Mouse (Mus musculus) neural tube, embryonic 12.5 days (tissue): ENCODE measurements around the gene Kcnab1. TPM values are rescaled to one million over a fixed set of nuclear protein-coding genes. Genes with fewer than 3 reads are reported as not detected.

Experiments
- ATAC-seq: fragments of 200-750 bp; cut with Nextera tagmentation; 2 replicates; pipeline ENCODE4 v1.8.0; 2017; ENCODE audit warnings: low read depth, mild to moderate bottlenecking, moderate TSS enrichment, moderate library complexity; ENCODE audit not compliant: low FRiP score
- H3K27ac ChIP-seq: fragments of 300-500 bp; sonication (generic); 2 replicates; pipeline ENCODE4 v1.5.1; 2016
- H3K27me3 ChIP-seq: fragments of 300-500 bp; sonication (generic); replicated peaks from 2 replicates; pipeline ENCODE4 v1.6.1; 2016; ENCODE audit warnings: mild to moderate bottlenecking
- H3K36me3 ChIP-seq: fragments of 300-500 bp; sonication (generic); 2 replicates; pipeline ENCODE4 v1.6.1; 2016; ENCODE audit warnings: mild to moderate bottlenecking
- H3K4me1 ChIP-seq: fragments of 300-500 bp; sonication (generic); 2 replicates; pipeline ENCODE4 v1.6.1; 2016
- H3K4me2 ChIP-seq: fragments of 300-500 bp; sonication (generic); replicated peaks from 2 replicates; pipeline ENCODE4 v1.6.1; 2016; ENCODE audit warnings: mild to moderate bottlenecking
- H3K4me3 ChIP-seq: fragments of 300-500 bp; sonication (generic); 2 replicates; pipeline ENCODE4 v1.5.1; 2016
- H3K9ac ChIP-seq: fragments of 300-500 bp; sonication (generic); 2 replicates; pipeline ENCODE4 v1.6.1; 2016; ENCODE audit warnings: mild to moderate bottlenecking
- H3K9me3 ChIP-seq: fragments of 300-500 bp; sonication (generic); 2 replicates; pipeline ENCODE4 v1.6.1; 2016; ENCODE audit warnings: mild to moderate bottlenecking
- WGBS: fragments of 180-500 bp; shearing (Covaris S2); methylation state at CpG from one replicate; pipeline ENCODE4 v1.1.7; 2016; 5-methylcytosine and 5-hydroxymethylcytosine counted together
- polyA plus RNA-seq: library from polyadenylated mRNA; unstranded; fragments of >200 nt; fragmentation: Nextera tagmentation; extraction: Ambion mirVana; gene quantifications from 2 replicates; pipeline ENCODE4 v1.2.1, GENCODE M21; 2016

The Kcnab1 gene
- polyA plus RNA-seq, 1 experiment from 2014 or later = 14.7 TPM

GRCm38 (mm10) chr3:65325254-65325653 is 216.1 kb downstream of the Kcnab1 start:
- Histone ChIP-seq H3K27ac (no peak overlapping the region), H3K4me2 (no peak overlapping the region), H3K9ac (no peak overlapping the region), H3K36me3 (no peaks in the 10 kb centered on the region), H3K4me1 (no peaks in the 10 kb centered on the region), H3K4me3 (no peak overlapping the region), H3K27me3 (no peaks in the 10 kb centered on the region), H3K9me3 (no peaks in the 10 kb centered on the region)
- WGBS = 74% methylated on average over 3 of the region's 3 CpGs
- no peak for ATAC-seq

- no peaks in the 10 kb centered on the region for H3K27me3 ChIP-seq
- no peaks in the 10 kb centered on the region for H3K4me1 ChIP-seq
- ATAC-seq = no peak
- no peak overlapping the region for H3K4me3 ChIP-seq
- H3K27ac ChIP-seq = no peak overlapping the region
- no peak overlapping the region for H3K9ac ChIP-seq
- WGBS = 75% methylated on average over 4 of the region's 4 CpGs
- H3K9me3 ChIP-seq = no peaks in the 10 kb centered on the region
- no peaks in the 10 kb centered on the region for H3K36me3 ChIP-seq
- H3K4me2 ChIP-seq = no peak overlapping the region
Measured at GRCm38 (mm10) chr3:65328814-65329213, 219.6 kb downstream of the Kcnab1 start.

- Histone ChIP-seq H3K9ac (no peak overlapping the region), H3K4me2 (no peak overlapping the region), H3K4me1 (no peaks in the 10 kb centered on the region), H3K36me3 (no peaks in the 10 kb centered on the region), H3K4me3 (no peak overlapping the region), H3K9me3 (no peaks in the 10 kb centered on the region), H3K27me3 (no peaks in the 10 kb centered on the region), H3K27ac (no peak overlapping the region)
- no peak for ATAC-seq
- WGBS = 79% methylated on average over 10 of the region's 10 CpGs
Measured at GRCm38 (mm10) chr3:65337835-65338464, 228.8 kb downstream of the Kcnab1 start.

- Histone ChIP-seq H3K27me3 (no peaks in the 10 kb centered on the region), H3K27ac (no peak overlapping the region), H3K36me3 (no peaks in the 10 kb centered on the region), H3K9me3 (no peaks in the 10 kb centered on the region), H3K4me1 (no peaks in the 10 kb centered on the region), H3K4me3 (no peak overlapping the region), H3K4me2 (no peak overlapping the region), H3K9ac (no peak overlapping the region)
- no peak for ATAC-seq
- 84% methylated on average over 5 of the region's 5 CpGs for WGBS
Measured at GRCm38 (mm10) chr3:65340173-65340951, 231.2 kb downstream of the Kcnab1 start.

DNA sequence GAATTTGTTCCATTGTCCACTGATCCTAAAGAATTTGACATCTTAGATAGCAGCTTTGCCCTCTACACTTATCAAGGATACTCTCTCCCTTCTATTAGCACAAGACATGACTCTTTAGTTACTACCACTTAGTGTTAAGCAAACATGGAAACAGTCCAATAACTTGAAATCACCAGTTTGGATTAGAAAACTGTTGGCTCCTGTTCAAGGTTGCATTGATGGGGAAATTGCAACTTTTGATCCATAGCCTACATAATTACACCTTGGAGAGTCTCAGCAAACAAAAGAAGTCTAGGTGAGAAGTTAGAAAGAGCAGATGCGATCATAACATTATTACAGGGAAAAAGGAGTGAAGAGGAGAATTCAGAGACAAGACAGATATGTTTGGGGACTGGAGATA is 237.0 kb downstream of the Kcnab1 start:
- Histone ChIP-seq H3K27ac (no peak overlapping the region), H3K9ac (no peak overlapping the region), H3K4me2 (no peak overlapping the region), H3K27me3 (no peaks in the 10 kb centered on the region), H3K4me1 (no peaks in the 10 kb centered on the region), H3K4me3 (no peak overlapping the region), H3K9me3 (no peaks in the 10 kb centered on the region), H3K36me3 (no peaks in the 10 kb centered on the region)
- 92% methylated on average over 1 of the region's 1 CpGs for WGBS
- no peak for ATAC-seq

GRCm38 (mm10) chr3:65352278-65353127 is 243.3 kb downstream of the Kcnab1 start:
- WGBS = 58% methylated on average over 4 of the region's 4 CpGs
- Histone ChIP-seq H3K4me3 (no peak overlapping the region), H3K36me3 (no peaks in the 10 kb centered on the region), H3K9ac (no peak overlapping the region), H3K4me1 (no peaks in the 10 kb centered on the region), H3K4me2 (no peak overlapping the region), H3K27ac (no peak overlapping the region), H3K27me3 (no peaks in the 10 kb centered on the region), H3K9me3 (no peaks in the 10 kb centered on the region)
- ATAC-seq = peak; percentile 70

- H3K4me2 ChIP-seq = no peak overlapping the region
- ATAC-seq = no peak
- no peaks in the 10 kb centered on the region for H3K9me3 ChIP-seq
- no peaks in the 10 kb centered on the region for H3K27me3 ChIP-seq
- whole genome bisulfite sequencing = 70% methylated on average over 10 of the region's 10 CpGs
- H3K36me3 ChIP-seq = no peaks in the 10 kb centered on the region
- H3K4me1 ChIP-seq = no peaks in the 10 kb centered on the region
- no peak overlapping the region for H3K9ac ChIP-seq
- H3K27ac ChIP-seq = no peak overlapping the region
- H3K4me3 ChIP-seq = no peak overlapping the region
Measured at GRCm38 (mm10) chr3:65353263-65354037, 244.3 kb downstream of the Kcnab1 start.

GRCm38 (mm10) chr3:65355479-65355878 is 246.3 kb downstream of the Kcnab1 start:
- no peak overlapping the region for H3K4me2 ChIP-seq
- H3K4me3 ChIP-seq = no peak overlapping the region
- ATAC-seq = no peak
- H3K36me3 ChIP-seq = no peaks in the 10 kb centered on the region
- no peaks in the 10 kb centered on the region for H3K4me1 ChIP-seq
- no peak overlapping the region for H3K9ac ChIP-seq
- H3K27me3 ChIP-seq = no peaks in the 10 kb centered on the region
- H3K27ac ChIP-seq = no peak overlapping the region
- H3K9me3 ChIP-seq = no peaks in the 10 kb centered on the region
- WGBS = 77% methylated on average over 6 of the region's 6 CpGs

- H3K27me3 ChIP-seq = no peaks in the 10 kb centered on the region
- no peak overlapping the region for H3K9ac ChIP-seq
- no peaks in the 10 kb centered on the region for H3K9me3 ChIP-seq
- no peak overlapping the region for H3K4me3 ChIP-seq
- no peak overlapping the region for H3K27ac ChIP-seq
- no peaks in the 10 kb centered on the region for H3K36me3 ChIP-seq
- no peak overlapping the region for H3K4me2 ChIP-seq
- no peaks in the 10 kb centered on the region for H3K4me1 ChIP-seq
- ATAC-seq = no peak
- 73% methylated on average over 2 of the region's 2 CpGs for WGBS
Measured at GRCm38 (mm10) chr3:65358275-65358674, 249.1 kb downstream of the Kcnab1 start.

- H3K9ac ChIP-seq = no peak overlapping the region
- no peak overlapping the region for H3K4me3 ChIP-seq
- ATAC-seq = no peak
- no peak overlapping the region for H3K4me2 ChIP-seq
- H3K27me3 ChIP-seq = no peaks in the 10 kb centered on the region
- 86% methylated on average over 2 of the region's 2 CpGs for WGBS
- H3K36me3 ChIP-seq = no peaks in the 10 kb centered on the region
- no peak overlapping the region for H3K27ac ChIP-seq
- H3K4me1 ChIP-seq = no peaks in the 10 kb centered on the region
- no peaks in the 10 kb centered on the region for H3K9me3 ChIP-seq
Measured at GRCm38 (mm10) chr3:65358841-65359240, 249.7 kb downstream of the Kcnab1 start.

- WGBS = 72% methylated on average over 8 of the region's 8 CpGs
- ATAC-seq = no peak
- Histone ChIP-seq H3K4me1 (no peaks in the 10 kb centered on the region), H3K4me3 (no peak overlapping the region), H3K27ac (no peak overlapping the region), H3K36me3 (no peaks in the 10 kb centered on the region), H3K9ac (no peak overlapping the region), H3K9me3 (no peaks in the 10 kb centered on the region), H3K27me3 (no peaks in the 10 kb centered on the region), H3K4me2 (no peak overlapping the region)
Measured at GRCm38 (mm10) chr3:65360163-65360969, 251.2 kb downstream of the Kcnab1 start.
